Mouse (Mus musculus): ENCODE results near the gene Ankrd36. TPM values are rescaled to one million over a fixed set of nuclear protein-coding genes. Genes with fewer than 3 reads are reported as not detected.

Ankrd36 gene
- total RNA-seq, 2 experiments from 2014 or later: not detected

Other genes with a start within 250 kb of the Ankrd36 start
- gene Znrf3, start 124.8 kb upstream of the Ankrd36 start, total RNA-seq (2021): 10 to 100 TPM; 23.9 to 29.3 TPM
- 100 to 1,000 TPM; 100 to 121 TPM for gene Xbp1, start 49.0 kb upstream of the Ankrd36 start, total RNA-seq (2021)
- gene Ccdc117, start 27.5 kb upstream of the Ankrd36 start, total RNA-seq (2021): 10 to 100 TPM; 19.2 to 21.5 TPM
- gene Mrps24, start 146.0 kb downstream of the Ankrd36 start, total RNA-seq (2021): 100 to 1,000 TPM; 155 to 166 TPM
- gene Urgcp, start 192.7 kb downstream of the Ankrd36 start, total RNA-seq (2021): 10 to 100 TPM; 65.1 to 66.5 TPM
- gene Dbnl, start 218.8 kb downstream of the Ankrd36 start, total RNA-seq (2021): 10 to 100 TPM; 51.5 to 57.5 TPM
- gene Pgam2, start 234.0 kb downstream of the Ankrd36 start, total RNA-seq (2021): 100 to 1,000 TPM in 1 of 2 experiments, 10 to 100 TPM in 1; 37.0 to 157 TPM